Mouse (Mus musculus): Measurements from ENCODE around the gene S100a6.

GRCm38 (mm10) chr3:90615911-90616310 is 3.2 kb downstream of the S100a6 start:
- no peak for TF ChIP-seq POLR2A (IDR thresholded peaks at IDR 0.05; ENCODE audit: insufficient read depth, low read depth, low read length)
- no peak for TF ChIP-seq CTCF (IDR thresholded peaks at IDR 0.05)
- no peak for TF ChIP-seq EP300 (IDR thresholded peaks at IDR 0.05; ENCODE audit: insufficient read depth, low read depth, low read length)
